Mouse (Mus musculus): ENCODE measurements around the gene Cacna1g. TPM values are rescaled to one million over a fixed set of nuclear protein-coding genes. Genes with fewer than 3 reads are reported as not detected.

Cacna1g gene
- total RNA-seq, 2 experiments from 2014 or later: 0.50 to 1.1 TPM

GRCm38 (mm10) chr11:94481963-94482362 lies 8.0 kb upstream of the Cacna1g start:
- DNase-seq: no peak

GRCm38 (mm10) chr11:94480382-94480781 lies 6.4 kb upstream of the Cacna1g start:
- no peak for DNase-seq

- DNase-seq: no peak
Observed at GRCm38 (mm10) chr11:94477651-94478050, 3.7 kb upstream of the Cacna1g start.

- DNase-seq: no peak
Observed at GRCm38 (mm10) chr11:94475722-94476121, 1.7 kb upstream of the Cacna1g start.

- no peak for DNase-seq
Observed at GRCm38 (mm10) chr11:94474544-94474910, 529 bp upstream of the Cacna1g start.

GRCm38 (mm10) chr11:94472916-94473706 lies 887 bp downstream of the Cacna1g start:
- no peak for DNase-seq

GRCm38 (mm10) chr11:94472585-94472915 lies 1.4 kb downstream of the Cacna1g start:
- no peak for DNase-seq

- no peak for DNase-seq
Observed at GRCm38 (mm10) chr11:94471740-94472584, 2.0 kb downstream of the Cacna1g start.

- DNase-seq: no peak
Observed at GRCm38 (mm10) chr11:94470391-94470790, 3.6 kb downstream of the Cacna1g start.

GRCm38 (mm10) chr11:94469136-94470064 lies 4.6 kb downstream of the Cacna1g start:
- no peak for DNase-seq

GRCm38 (mm10) chr11:94468582-94469064 lies 5.4 kb downstream of the Cacna1g start:
- DNase-seq: no peak

GRCm38 (mm10) chr11:94466333-94466855 lies 7.6 kb downstream of the Cacna1g start:
- no peak for DNase-seq

- DNase-seq: no peak
Observed at GRCm38 (mm10) chr11:94464170-94464569, 9.8 kb downstream of the Cacna1g start.

GRCm38 (mm10) chr11:94461856-94462255 lies 12.1 kb downstream of the Cacna1g start:
- DNase-seq: no peak

- DNase-seq: peak; percentile 38 to 50
Observed at GRCm38 (mm10) chr11:94457001-94457400, 17.0 kb downstream of the Cacna1g start.

GRCm38 (mm10) chr11:94456347-94456746 lies 17.7 kb downstream of the Cacna1g start:
- DNase-seq: no peak

GRCm38 (mm10) chr11:94455161-94455820 lies 18.7 kb downstream of the Cacna1g start:
- DNase-seq: no peak

- no peak for DNase-seq
Observed at GRCm38 (mm10) chr11:94454756-94455155, 19.2 kb downstream of the Cacna1g start.

GRCm38 (mm10) chr11:94451091-94451773 lies 22.8 kb downstream of the Cacna1g start:
- no peak for DNase-seq

- DNase-seq: peak in 1 of 2 experiments; percentile 17
Observed at GRCm38 (mm10) chr11:94449886-94450285, 24.1 kb downstream of the Cacna1g start.

- no peak for DNase-seq
Observed at GRCm38 (mm10) chr11:94449239-94449638, 24.8 kb downstream of the Cacna1g start.

Data from adrenal gland, postnatal 36 days (tissue).